Mouse (Mus musculus) right cerebral cortex, postnatal 14 days (tissue): ENCODE measurements around the gene Bcar3.

Source experiments
- DNase-seq: peaks from one replicate; pipeline ENCODE4 v3.0.0; 2022

The Bcar3 gene

DNA sequence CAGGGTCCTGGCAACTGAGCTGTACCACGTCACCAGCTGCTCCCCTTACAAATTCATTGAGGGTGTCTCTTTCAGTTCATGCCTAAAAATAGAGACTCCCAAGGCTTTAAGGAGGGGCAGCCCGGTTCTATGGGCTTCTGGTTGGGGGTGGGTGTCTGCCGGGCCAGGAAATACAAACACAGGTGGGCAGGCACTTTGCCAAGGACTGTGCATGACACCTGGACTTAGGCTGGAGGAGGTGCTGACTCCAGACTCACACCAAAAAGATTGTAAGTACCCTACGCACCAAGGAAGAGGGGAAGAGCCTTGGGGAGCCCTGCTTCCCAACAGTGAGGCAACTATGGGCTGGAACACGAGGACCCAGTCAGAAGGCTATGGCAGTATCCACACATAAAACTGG is 44.1 kb downstream of the Bcar3 start:
- DNase-seq = no peak

DNA sequence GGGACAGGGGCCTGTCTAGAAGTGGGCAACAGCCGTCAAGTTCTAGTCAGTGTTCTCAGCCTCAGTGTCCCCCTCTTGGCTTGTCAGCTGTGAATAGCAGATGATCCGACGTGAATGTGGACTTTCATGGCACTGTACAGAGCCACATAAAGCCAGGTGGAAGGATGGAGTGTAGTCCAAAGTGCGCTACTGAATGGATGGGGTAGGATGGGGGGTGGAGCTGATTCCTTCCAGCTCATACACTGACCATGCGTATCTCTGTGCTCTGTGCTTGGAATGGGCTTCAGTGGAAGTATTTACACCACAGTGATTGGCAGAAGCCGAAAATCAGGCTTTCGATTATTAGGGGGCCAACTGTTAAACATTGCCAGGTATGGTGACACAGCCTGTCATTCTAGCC is 45.0 kb downstream of the Bcar3 start:
- no peak for DNase-seq

DNA sequence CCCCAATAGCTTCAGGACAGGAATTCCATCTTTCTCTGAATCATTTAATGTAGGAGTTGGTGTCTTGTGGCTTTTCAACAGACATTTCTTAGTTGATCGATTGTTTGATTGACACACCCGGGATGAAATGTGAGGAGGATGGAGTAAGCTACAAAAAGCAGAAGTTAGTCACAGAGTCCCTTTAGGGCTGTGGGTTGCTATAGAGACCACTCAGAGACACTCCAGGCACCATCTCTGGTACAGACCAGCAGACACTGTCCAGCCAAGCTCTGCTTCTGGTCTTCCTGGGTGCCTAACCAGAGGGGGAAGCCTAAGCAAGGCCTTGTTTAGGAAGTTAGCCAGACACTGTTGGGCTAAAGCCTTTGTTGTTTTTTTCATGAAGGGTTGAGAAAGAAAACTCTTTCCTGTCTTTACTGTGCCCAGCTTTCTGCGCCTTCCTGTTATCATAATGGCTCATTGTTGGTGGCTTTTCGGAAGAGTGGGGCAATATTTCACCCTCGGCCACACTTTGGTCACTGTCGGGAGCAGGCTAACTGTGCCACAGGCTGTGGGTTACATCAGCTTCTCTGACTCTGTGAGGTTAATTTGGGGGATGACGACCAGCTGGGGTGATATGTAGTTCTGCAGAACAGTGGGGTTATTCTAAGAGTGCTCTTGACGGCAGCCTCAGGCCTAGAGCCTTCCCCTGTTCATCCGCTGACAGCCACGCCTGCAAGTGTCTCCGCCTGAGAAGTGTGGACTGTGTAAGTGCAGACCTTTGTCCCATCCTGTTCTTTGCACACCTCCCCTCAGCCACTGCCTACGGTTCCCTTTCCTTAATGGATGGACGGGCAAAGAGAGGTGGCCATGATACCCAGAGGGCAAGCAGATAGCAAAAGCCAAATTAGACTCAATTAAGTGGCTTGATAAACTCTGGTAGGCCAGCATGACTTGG is 46.5 kb downstream of the Bcar3 start:
- DNase-seq = no peak

DNA sequence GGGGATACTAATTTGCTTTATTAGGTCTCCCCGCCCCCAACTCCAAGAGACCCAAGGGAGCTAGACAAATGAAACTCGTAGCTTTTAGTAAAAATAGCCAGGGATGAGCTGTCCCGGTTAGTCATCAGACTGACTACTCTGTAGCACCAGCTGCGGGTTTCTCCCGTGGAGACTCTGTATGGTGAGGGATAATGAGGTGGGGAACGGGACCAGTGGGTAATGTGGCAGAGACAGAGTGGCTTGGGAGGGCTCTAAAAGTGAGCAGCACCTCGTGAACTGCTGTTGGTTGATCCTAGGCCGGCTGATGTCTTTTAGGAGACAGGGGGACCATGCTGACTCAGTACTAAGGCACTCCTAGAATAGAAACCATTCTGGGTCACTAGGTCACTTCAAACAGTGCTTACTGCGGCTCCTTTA is 49.5 kb downstream of the Bcar3 start:
- DNase-seq = no peak

DNA sequence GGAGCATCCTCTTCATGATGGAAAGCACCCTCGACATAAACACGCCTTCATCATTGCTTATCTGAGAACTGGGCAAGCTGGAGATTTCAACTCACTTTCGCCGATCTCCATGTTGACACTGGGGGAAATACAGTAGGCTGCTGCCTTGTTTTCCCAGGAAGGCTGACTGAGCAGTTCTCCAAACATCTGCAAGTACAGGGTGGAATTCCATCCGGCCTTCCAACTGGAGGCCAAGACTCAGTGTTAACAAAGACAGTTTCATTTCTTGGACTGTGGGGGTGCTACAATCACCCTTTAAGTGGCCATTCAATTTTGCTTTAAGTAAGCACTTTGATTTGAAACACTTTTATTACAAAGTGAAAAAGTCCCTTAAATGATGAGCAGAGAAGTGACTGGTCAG is 50.4 kb downstream of the Bcar3 start:
- DNase-seq = no peak

DNA sequence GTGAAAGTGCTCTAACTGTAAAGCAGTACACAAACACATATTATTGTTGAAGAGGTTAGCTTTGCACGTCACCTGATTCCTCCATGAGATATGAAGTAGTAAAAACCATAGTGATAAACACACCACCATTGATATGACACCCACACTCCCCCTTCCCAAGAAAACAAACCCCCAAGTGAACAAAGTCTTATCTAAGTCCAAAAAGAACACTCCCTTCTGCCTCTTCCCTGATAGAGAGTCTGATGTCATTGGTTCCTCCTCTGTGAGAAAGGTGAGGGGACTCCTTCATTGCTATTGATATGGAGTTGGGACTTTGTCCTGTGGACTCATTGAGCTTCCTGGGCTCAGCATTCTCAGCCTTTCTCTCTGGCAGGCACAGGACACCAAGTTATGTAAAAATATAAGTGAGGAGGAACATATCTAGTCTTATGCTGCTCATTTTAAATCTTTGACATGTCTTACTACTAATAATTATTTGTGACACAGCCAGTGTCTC is 52.1 kb downstream of the Bcar3 start:
- no peak for DNase-seq

DNA sequence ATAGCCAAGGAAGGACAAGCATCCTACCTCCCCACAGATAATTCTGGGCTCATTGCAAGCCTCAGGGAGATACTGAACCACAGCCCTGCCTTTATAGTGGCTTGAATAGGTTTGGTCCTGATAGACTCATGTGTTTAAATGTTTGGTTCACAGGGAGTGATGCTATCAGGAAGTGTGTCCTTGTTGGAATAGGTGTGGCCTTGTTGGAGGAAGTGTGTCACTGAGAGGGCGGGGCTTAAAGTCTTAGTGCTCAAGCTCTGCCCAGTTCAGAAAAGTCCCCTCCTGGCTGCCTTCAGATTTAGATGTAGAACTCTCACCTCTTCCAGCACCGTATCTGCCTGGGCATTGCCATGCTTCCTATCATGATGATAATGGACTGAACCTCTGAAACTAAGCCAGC is 52.7 kb downstream of the Bcar3 start:
- no peak for DNase-seq

DNA sequence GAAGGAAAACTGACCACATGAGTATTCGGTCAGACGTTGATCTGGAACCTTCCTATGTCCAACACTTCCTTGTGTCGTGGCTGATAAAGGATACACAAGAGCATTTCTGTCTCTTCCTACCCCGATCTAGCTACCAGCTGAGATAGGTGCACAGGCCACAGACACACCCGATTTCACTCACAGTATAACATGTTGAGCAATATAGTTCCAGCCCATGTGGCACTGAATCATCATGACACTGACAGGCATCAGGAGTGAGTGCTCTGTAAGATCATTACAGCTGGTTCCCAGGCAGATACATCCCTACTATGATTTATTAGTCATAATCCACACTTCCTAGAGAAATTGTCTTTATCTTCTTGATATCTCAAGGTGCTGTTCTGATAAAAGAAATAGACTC is 54.7 kb downstream of the Bcar3 start:
- no peak for DNase-seq

DNA sequence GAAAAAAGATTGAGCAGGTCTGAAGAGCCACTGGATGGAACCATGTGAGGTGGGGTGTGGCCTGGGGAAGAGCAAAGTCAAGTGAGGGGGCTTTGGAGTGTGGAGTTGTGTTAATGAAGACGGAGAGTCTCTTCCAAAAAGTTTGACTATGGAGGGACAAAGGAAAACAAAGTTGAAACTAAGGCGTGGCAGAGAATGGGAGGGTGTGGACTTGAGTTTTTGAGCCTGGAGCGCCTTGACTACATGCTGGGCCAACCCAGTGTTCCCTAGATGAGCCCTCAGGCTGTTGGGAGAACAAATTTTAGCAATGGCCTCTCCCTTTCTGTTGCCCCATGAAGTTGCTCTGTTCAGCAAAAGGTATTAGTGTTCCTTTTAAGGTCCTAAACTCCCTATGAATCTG is 58.9 kb downstream of the Bcar3 start:
- no peak for DNase-seq

DNA sequence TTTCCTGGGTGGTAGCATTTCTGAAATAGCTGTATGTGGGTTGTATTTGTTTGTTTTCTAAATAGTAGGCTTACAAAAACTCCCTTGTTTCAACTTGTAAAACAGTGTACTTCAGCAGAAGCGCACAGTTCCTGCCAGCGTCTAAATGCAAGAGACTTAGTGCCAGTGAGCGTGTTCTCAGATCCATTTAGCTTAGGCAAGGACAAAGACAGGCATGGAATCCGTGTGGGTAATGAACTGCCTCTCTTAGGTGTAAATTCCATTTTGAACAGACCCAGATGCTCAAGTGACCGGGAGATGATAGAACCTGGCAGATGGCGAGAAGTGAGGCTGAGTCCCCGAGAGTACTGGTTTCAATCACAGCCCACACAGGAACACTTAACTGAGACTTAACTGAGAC is 65.5 kb downstream of the Bcar3 start:
- no peak for DNase-seq

DNA sequence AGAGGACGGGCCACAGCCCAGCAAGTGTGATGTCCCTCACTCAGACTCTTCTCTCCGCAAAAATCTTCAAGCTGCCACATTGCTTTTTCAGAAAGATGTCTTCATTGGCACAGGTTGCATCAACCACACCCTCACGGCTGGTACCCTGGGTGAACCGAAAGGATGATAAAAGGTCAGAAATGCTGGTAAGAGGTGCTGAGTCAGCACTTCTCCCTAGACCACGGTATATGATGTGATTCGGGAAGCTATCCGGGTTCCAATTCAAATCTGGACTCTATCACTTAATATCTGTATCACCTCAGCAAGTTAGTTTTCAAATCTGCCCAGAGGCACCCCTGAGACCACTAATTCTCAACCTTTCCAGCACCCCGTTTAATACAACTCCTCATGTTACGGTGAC is 66.0 kb downstream of the Bcar3 start:
- DNase-seq = no peak

DNA sequence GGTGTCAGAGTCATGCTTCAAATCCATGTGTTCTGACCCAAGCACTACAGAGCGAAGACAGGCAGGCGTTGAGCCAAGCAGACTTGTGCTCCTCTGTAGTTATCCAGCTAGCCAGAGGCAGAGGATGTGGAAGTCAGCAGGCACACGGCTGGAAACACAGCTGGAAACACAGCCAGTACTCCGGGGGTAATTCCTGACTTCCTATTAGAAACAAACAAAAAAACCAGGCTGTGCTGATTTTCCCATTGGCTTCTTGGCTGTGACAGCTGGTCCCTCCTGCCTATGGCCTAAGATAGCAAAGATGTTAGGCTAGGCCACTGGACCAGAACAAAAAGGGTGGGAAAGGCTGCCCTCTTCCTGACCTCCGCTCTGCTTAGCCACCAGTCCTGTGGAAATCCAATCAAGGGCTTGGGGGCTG is 66.8 kb downstream of the Bcar3 start:
- DNase-seq = no peak

DNA sequence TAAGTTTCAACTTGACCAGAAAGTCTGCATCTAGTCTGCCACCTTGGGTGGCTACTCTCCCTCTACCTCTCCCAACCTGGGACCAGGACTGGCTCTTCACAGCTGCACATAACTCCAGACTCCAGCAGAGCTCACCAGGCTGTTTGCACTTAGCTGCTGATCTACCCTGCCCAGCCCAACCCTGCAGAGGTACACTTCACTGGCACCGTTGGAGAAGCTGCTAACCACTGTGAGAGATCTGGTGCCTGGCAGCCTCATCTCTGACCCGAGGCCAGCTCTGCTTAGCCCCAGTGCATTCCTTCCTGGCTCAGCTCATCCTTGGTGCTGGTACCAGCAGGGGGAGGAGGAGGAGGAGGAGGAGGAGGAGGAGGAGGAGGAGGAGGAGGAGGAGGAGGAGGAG is 68.8 kb downstream of the Bcar3 start:
- no peak for DNase-seq

DNA sequence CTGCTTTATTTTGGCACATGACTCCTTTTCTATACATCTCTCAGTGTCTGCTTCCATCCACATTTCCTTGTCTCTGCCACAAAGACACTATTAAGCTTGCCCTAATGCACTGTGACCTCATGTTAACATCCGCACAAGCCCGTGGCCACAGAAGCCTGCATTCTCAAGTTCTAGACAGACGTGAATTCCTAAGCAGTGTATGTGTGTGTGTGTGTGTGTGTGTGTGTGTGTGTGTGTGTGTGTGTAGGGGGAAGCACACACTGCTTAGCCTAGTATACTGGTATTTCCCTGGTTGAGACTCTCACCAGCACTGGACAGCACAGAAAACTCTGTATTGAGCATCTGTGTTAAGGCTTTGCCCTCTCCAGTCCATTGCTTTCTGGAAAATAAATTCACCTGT is 70.6 kb downstream of the Bcar3 start:
- DNase-seq = no peak

DNA sequence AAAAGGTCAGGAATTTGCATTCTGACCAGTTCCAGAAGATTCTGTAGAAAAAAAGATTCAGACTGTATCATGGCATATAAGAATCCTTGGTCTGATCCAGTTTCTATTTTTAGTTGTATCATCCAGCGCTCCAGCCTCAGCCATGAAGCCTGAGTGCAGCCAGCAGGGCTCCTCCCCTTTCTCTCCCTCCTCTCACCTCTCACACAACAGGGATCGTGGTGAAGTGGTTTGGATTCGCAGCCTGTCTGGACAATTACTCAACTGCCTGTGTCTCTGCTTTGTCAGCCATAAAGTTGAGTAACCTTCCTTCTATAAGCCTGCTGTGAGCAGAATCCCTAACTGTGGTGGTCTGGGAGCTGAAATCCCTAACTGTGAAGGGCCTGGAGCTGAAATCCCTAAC is 71.4 kb downstream of the Bcar3 start:
- no peak for DNase-seq

DNA sequence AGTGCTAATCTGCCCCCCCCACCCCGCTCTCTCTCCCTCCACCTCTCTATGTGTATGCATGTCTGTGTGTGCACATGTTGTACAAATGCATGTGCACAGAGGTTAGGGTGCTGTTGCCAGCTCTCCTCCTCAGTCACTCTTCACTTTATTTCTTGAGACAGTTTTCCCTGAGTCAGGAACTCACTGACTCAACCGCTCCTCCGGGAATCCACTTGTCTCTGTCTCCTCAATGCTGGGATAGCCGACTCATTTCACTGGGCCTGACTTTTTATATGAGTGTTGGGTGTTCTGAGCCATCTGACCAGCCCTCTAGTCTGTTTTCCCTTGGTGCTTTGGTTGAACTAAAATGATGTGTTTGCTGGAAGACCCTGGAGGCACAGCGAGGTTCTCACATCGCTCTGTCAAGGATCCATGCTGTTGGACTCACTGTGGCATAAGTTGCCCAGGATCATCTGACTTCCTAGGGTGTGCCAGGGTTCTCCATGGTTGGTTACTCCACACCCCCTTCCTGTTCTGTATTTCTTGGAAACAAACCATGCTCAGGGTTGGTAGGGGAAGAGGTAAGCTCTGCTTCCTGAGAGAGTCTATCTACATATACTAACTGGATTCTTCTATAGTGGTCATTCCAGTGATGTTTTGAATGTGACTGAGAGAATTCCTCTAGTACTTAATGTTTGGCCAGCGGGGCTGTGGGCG is 77.9 kb downstream of the Bcar3 start:
- DNase-seq = no peak

DNA sequence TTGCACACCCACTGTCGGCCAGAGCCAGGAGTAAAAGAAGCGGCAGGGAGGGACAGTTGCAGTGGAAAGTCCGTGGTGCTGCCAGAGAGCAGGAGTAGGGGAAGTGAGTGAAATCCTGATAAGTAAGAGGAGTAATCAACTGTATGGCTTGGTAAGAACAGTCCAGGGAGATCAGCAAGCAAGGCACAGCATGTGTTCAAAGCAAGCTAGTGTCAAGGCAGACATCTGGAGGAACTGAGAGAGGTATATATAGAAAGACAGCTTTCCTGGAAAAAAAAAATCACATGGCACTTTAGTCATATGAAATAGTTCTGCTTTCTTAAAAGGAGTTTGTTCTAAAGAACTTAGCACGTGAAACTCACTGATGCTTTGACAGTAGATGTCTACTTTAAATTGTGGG is 78.7 kb downstream of the Bcar3 start:
- no peak for DNase-seq

DNA sequence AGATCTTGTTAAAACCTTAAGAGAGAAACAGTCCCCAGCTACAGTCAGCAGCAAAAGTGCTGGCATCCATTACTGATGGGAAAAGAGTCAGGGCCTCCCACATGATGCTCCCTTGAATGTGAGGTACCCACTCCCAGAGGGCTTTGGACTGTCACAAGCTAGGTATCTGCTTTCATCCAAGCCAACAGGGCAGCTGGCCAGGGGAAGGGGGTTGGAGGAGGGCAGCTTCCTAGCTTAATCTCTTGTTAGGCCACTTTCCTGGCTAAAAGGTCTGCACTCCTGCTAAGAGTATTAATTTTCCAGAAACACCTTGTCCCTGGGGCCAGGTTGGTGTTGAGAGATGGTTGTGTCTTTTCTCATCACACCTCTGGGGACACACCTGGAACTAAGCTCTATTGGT is 82.1 kb downstream of the Bcar3 start:
- DNase-seq = no peak

DNA sequence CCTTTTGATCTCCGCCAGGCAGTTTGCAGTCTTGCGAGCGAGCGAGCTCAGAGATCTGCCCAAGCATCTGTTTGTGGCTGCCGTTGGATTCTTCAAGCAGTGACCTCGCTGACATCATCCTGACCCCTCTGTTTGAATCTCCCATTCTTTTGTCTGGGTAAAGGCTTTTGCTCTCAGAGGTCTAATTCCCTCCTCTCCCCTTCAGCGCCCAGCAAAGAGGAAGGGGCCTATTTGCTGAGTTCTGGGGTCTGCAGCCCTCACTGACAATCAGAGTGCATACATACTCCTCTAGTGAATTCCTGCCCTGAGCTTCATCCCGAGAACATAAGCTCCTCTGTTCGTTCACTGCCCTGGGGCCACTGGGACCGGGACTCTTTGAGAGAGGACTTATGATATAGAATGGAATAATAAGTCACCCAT is 82.5 kb downstream of the Bcar3 start:
- DNase-seq = no peak

DNA sequence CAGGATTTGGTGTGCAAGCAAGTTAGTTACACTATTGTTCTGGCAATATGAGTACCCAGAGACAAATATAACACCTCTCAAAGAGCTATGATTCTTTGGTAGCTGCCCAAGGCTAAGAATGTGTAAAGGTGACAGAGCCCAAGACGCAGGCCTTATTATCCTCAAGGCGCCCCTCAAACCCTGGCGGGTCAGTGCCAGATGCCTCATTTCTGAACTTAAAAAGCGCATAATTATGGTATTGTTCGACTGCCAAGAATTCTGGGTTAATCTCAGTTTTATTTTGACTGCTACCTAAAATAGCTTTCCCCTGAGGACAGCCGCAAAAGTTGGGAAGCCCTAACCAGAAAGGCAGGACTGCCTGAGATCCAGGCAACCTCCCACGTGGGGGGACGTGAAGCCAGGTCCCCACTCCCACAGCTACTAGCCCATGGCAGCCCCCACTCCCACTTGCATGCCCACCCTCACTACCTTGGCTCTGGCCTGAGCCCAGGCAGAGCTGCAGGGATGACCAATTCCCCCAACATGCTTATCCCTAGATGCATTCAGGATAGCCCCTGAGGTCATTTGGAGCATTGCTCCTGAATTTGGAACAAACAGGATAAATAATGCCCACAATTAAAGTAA is 83.0 kb downstream of the Bcar3 start:
- DNase-seq = no peak

DNA sequence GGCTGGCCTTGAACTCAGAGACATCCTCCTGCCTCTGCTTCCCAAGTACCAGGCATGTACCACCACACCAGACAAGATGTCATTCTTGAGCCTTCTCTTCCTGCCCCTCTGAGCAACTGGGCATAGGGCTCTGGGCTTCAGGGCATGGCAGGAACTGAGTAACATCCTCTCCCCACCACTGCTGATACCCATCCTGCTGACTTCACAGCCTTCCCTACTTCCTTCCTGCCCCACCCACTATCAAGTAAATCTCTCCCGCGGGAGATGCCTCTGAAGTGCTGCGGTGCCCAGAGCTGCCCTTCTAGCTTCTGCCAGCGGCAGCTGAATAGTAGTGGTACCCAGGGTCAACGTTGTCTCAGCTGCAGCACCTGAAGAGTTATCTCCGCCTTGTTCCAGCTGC is 84.7 kb downstream of the Bcar3 start:
- no peak for DNase-seq

DNA sequence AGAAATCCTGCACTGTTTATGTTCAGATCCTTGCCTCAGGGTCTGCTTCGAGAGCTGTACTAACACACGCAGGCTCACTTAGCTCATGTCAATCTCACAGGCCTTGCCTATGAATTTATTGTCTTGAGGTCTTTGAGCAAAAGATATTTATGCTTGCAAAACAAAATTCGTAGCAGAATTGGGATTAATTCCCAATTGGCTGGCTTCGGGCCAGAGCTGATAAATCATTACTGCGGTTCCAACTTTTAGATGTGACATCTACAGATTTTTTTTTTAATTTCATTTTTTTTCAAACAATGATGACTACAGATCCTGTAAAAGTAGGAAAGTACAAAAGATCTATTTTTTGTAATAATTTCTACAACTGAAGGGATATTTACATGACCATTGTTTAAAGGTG is 86.8 kb downstream of the Bcar3 start:
- no peak for DNase-seq

DNA sequence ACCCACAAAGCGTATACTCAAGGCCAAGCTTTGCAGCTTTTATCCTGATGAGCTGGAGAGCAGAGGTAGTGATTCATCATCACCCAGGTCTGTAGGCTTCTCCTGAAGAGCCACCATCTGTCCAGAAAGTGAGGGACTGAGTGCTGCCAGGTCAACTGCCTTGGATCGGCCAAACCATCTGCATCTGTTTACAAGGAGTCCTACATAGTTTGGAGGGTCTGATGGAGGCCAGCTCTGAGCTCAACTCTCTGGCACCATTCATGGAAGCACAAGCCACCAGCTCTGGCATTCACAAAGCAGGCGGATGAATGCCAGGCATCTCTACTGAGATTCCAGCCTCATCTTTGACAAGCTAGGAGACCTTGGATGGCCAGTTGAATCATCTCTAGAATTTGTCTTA is 87.7 kb downstream of the Bcar3 start:
- DNase-seq = no peak

DNA sequence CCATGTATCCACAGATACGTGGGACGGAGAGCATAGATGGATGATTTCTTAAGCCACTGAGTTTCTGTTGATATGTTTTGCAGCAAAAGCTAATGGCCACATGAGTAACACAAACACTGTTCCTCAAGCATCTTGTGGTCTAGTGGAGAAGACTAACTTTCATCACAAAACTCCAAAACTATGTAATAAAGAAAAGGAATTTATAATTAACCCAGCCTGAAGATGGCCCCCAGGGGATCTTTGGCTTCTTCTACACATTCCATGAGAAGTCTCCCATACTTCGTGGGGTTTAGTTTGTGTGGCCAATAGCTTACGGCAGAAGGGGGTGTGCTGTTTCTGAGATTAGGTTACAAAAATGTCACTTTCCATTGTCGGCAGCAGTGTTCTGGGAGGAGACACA is 92.5 kb downstream of the Bcar3 start:
- no peak for DNase-seq
